ENCODE assay signal across 8 mouse cellular contexts in genomic region chr6:124915942-124916694, GRCm38 (mm10). TPM values are rescaled to one million over a fixed set of nuclear protein-coding genes. Genes with fewer than 3 reads are reported as not detected.
DNase-seq lines count a peak whose midpoint lies in the region; ATAC-seq and TF ChIP-seq lines count a peak whose summit lies in the region.

No protein-coding gene starts in this region.

- peak overlapping the region; percentile 56 for H3K27ac ChIP-seq in MEL (ENCODE audit: control insufficient read depth, low read depth, low read length)
- peak overlapping the region; percentile 100 for H3K27ac ChIP-seq in forebrain, embryonic 14.5 days (ENCODE audit: low read depth, low read length)
- peak overlapping the region; percentile 46 for H3K27ac ChIP-seq in intestine, postnatal 0 days (ENCODE audit: low read depth, low read length)
- peak overlapping the region; percentile 100 for H3K27ac ChIP-seq in limb, embryonic 10.5 days
- peak overlapping the region; percentile 93 for H3K27ac ChIP-seq in olfactory bulb, adult 2 months (ENCODE audit: insufficient read depth, low read depth, low read length)

- H3K36me3 ChIP-seq in MEL (ENCODE audit: control insufficient read depth in 1 of 2, insufficient read depth in 2 of 2, low read length in 2 of 2): peaks cover 0 to 42% of the 10 kb centered on the region in 2 experiments; a peak in 2 of 4 replicates
- H3K36me3 ChIP-seq in forebrain, embryonic 14.5 days (ENCODE audit: control insufficient read depth, insufficient read depth, low read length): peaks cover 28% of the 10 kb centered on the region
- peaks cover 18% of the 10 kb centered on the region for H3K36me3 ChIP-seq in intestine, postnatal 0 days (ENCODE audit: control insufficient read depth, insufficient read depth)
- H3K36me3 ChIP-seq in limb, embryonic 10.5 days: peaks cover 30% of the 10 kb centered on the region

- TF ChIP-seq EP300 in MEL (IDR thresholded peaks at IDR 0.05; ENCODE audit: low read depth in 1 of 2, low read length in 2 of 2): peak in 1 of 2 experiments; percentile 13; a peak in 1 of 4 replicates

- H3K9me3 ChIP-seq in MEL (replicated peaks; ENCODE audit: insufficient read depth, low read length): no peaks in the 10 kb centered on the region
- no peaks in the 10 kb centered on the region for H3K9me3 ChIP-seq in forebrain, embryonic 14.5 days (replicated peaks; ENCODE audit: control insufficient read depth, low read length)
- H3K9me3 ChIP-seq in intestine, postnatal 0 days (ENCODE audit: control insufficient read depth): no peaks in the 10 kb centered on the region
- no peaks in the 10 kb centered on the region for H3K9me3 ChIP-seq in limb, embryonic 10.5 days (replicated peaks)

- H3K4me2 ChIP-seq in forebrain, embryonic 14.5 days (ENCODE audit: low read length): peak overlapping the region; percentile 100
- H3K4me2 ChIP-seq in intestine, postnatal 0 days (replicated peaks; ENCODE audit: low read depth): peak overlapping the region; percentile 86

- WGBS in forebrain, embryonic 14.5 days: 1% methylated on average over 12 of the region's 12 CpGs
- 8% methylated on average over 12 of the region's 12 CpGs for WGBS in intestine, postnatal 0 days
- 12% methylated on average over 12 of the region's 12 CpGs for WGBS in limb, embryonic 10.5 days
- WGBS in olfactory bulb, adult 2 months: under 1% methylated on average over 12 of the region's 12 CpGs

- no peak for ATAC-seq in forebrain, embryonic 14.5 days
- no peak for ATAC-seq in intestine, postnatal 0 days

- H3K4me3 ChIP-seq in MEL (ENCODE audit: control insufficient read depth in 1 of 2, insufficient read depth in 1 of 2, low read depth in 2 of 2, low read length in 2 of 2): peak overlapping the region; percentile 80 to 95
- H3K4me3 ChIP-seq in forebrain, embryonic 14.5 days (ENCODE audit: low read depth, low read length): peak overlapping the region; percentile 93
- H3K4me3 ChIP-seq in intestine, postnatal 0 days (ENCODE audit: low read depth, low read length): peak overlapping the region; percentile 91
- H3K4me3 ChIP-seq in limb, embryonic 10.5 days: peak overlapping the region; percentile 97
- peak overlapping the region; percentile 98 for H3K4me3 ChIP-seq in olfactory bulb, adult 2 months (ENCODE audit: insufficient read depth, low read depth, low read length)

- peaks cover 6% of the 10 kb centered on the region; the same call in 1 of the 2 replicates for H3K79me2 ChIP-seq in MEL (ENCODE audit: control insufficient read depth, insufficient read depth, low read length, poor library complexity)

- no peak for TF ChIP-seq CTCF in MEL (IDR thresholded peaks at IDR 0.05 in 2 of 3, conservative IDR thresholded peaks at IDR 0.05 in 1 of 3; ENCODE audit: control insufficient read depth in 1 of 3, insufficient read depth in 1 of 3, low read depth in 2 of 3, low read length in 3 of 3, poor library complexity in 1 of 3, severe bottlenecking in 1 of 3)
- no peak for TF ChIP-seq CTCF in intestine, postnatal 0 days (IDR thresholded peaks at IDR 0.05; ENCODE audit: low read depth)
- no peak for TF ChIP-seq CTCF in olfactory bulb, adult 2 months (IDR thresholded peaks at IDR 0.05; ENCODE audit: insufficient read depth, low read depth, low read length)

- TF ChIP-seq RAD21 in MEL (IDR thresholded peaks at IDR 0.05; ENCODE audit: low read depth, low read length): no peak

- H3K4me1 ChIP-seq in MEL (ENCODE audit: control insufficient read depth in 1 of 2, insufficient read depth in 2 of 2, low read length in 2 of 2): peaks cover 23 to 52% of the 10 kb centered on the region in 2 experiments
- peaks cover 36% of the 10 kb centered on the region for H3K4me1 ChIP-seq in forebrain, embryonic 14.5 days (ENCODE audit: control insufficient read depth, insufficient read depth, low read length)
- H3K4me1 ChIP-seq in intestine, postnatal 0 days (replicated peaks; ENCODE audit: control insufficient read depth, insufficient read depth, low read length): peaks cover 13% of the 10 kb centered on the region
- H3K4me1 ChIP-seq in limb, embryonic 10.5 days: peaks cover 79% of the 10 kb centered on the region
- peaks cover 47% of the 10 kb centered on the region for H3K4me1 ChIP-seq in olfactory bulb, adult 2 months (ENCODE audit: control insufficient read depth, insufficient read depth, low read length)

- DNase-seq in adrenal gland, postnatal 14 days: peak; percentile 56
- no peak for DNase-seq in adrenal gland, adult 8-10 months
- peak; percentile 69 for DNase-seq in MEL (ENCODE audit: low read depth, low spot score)
- DNase-seq in forebrain, embryonic 14.5 days (ENCODE audit: low spot score): peak; percentile 58
- no peak for DNase-seq in limb, embryonic 10.5 days (ENCODE audit: low spot score)
- DNase-seq in c-Kit-positive CD71-positive TER-119-positive erythroid progenitor cells, embryonic 14.5 days (ENCODE audit: low spot score): no peak

- no peak; a peak in 2 of 4 replicates for TF ChIP-seq POLR2A in MEL (IDR thresholded peaks at IDR 0.05; ENCODE audit: control insufficient read depth in 1 of 2, insufficient read depth in 1 of 2, low read depth in 1 of 2, low read length in 2 of 2, poor library complexity in 1 of 2)
- no peak for TF ChIP-seq POLR2A in olfactory bulb, adult 2 months (IDR thresholded peaks at IDR 0.05; ENCODE audit: insufficient read depth, low read depth, low read length)

- H3K9ac ChIP-seq in MEL (ENCODE audit: control insufficient read depth, low read depth, low read length, poor library complexity, severe bottlenecking): peak overlapping the region; percentile 94
- H3K9ac ChIP-seq in forebrain, embryonic 14.5 days (ENCODE audit: low read length): peak overlapping the region; percentile 100
- peak overlapping the region; percentile 95 for H3K9ac ChIP-seq in intestine, postnatal 0 days (ENCODE audit: low read depth, low read length)

- H3K27me3 ChIP-seq in MEL (ENCODE audit: control insufficient read depth in 1 of 2, insufficient read depth in 2 of 2, low read length in 2 of 2): no peaks in the 10 kb centered on the region
- H3K27me3 ChIP-seq in forebrain, embryonic 14.5 days (replicated peaks; ENCODE audit: control insufficient read depth, insufficient read depth, low read length): no peaks in the 10 kb centered on the region
- no peaks in the 10 kb centered on the region for H3K27me3 ChIP-seq in intestine, postnatal 0 days (replicated peaks; ENCODE audit: control insufficient read depth, insufficient read depth, low read length)
- H3K27me3 ChIP-seq in limb, embryonic 10.5 days (ENCODE audit: low read depth, poor library complexity, severe bottlenecking): peaks cover 16% of the 10 kb centered on the region

RNA-seq across cellular contexts. Expression of gene Ptms, which starts 3.8 kb away (rescaled TPM):
- 917 and 925 TPM in 2 replicates for total RNA-seq in adrenal gland, postnatal 14 days (2021)
- total RNA-seq in adrenal gland, adult 8-10 months (2022): 100 to 1,000 TPM; 741 to 843 (median 768) TPM
- total RNA-seq in MEL (2012; rRNA removed): 19.8 and 31.8 TPM in 2 replicates
- polyA plus RNA-seq in MEL (2012; ENCODE audit: insufficient read depth in 1 of 2, insufficient read length in 2 of 2, low read depth in 1 of 2, low replicate concordance in 2 of 2, missing spikeins in 1 of 2): 100 to 1,000 TPM in 1 of 2 experiments, not detected in 1; 177 TPM
- polyA plus RNA-seq in forebrain, embryonic 14.5 days (2014; fragmentation: Nextera tagmentation; extraction: Ambion mirVana): 479 and 481 TPM in 2 replicates
- polyA plus RNA-seq in intestine, postnatal 0 days (2015; fragmentation: Nextera tagmentation; extraction: Ambion mirVana): 167 and 169 TPM in 2 replicates
- polyA plus RNA-seq in limb, embryonic 10.5 days (2016; fragmentation: Nextera tagmentation; extraction: Ambion mirVana): 144 and 208 TPM in 2 replicates
- not detected in 2 replicates for polyA plus RNA-seq in olfactory bulb, adult 2 months (2012; ENCODE audit: insufficient read depth, insufficient read length, low replicate concordance, missing spikeins)

RNA-seq across cellular contexts. Expression of gene Lag3, which starts 4.6 kb away (rescaled TPM):
- total RNA-seq in adrenal gland, postnatal 14 days (2021): 1.5 and 2.5 TPM in 2 replicates
- total RNA-seq in adrenal gland, adult 8-10 months (2022): 1 to 10 TPM; 1.1 to 2.7 (median 1.2) TPM
- total RNA-seq in MEL (2012; rRNA removed): 0.16 and 0.35 TPM in 2 replicates
- 1 to 10 TPM in 1 of 2 experiments, not detected in 1; 1.3 TPM for polyA plus RNA-seq in MEL (2012; ENCODE audit: insufficient read depth in 1 of 2, insufficient read length in 2 of 2, low read depth in 1 of 2, low replicate concordance in 2 of 2, missing spikeins in 1 of 2)
- polyA plus RNA-seq in forebrain, embryonic 14.5 days (2014; fragmentation: Nextera tagmentation; extraction: Ambion mirVana): 1.2 and 2.7 TPM in 2 replicates
- polyA plus RNA-seq in intestine, postnatal 0 days (2015; fragmentation: Nextera tagmentation; extraction: Ambion mirVana): 1.6 and 1.7 TPM in 2 replicates
- 0.88 and 1.6 TPM in 2 replicates for polyA plus RNA-seq in limb, embryonic 10.5 days (2016; fragmentation: Nextera tagmentation; extraction: Ambion mirVana)
- not detected in 2 replicates for polyA plus RNA-seq in olfactory bulb, adult 2 months (2012; ENCODE audit: insufficient read depth, insufficient read length, low replicate concordance, missing spikeins)

RNA-seq across cellular contexts. Expression of gene Mlf2, which starts 15.1 kb away (rescaled TPM):
- 274 and 276 TPM in 2 replicates for total RNA-seq in adrenal gland, postnatal 14 days (2021)
- total RNA-seq in adrenal gland, adult 8-10 months (2022): 100 to 1,000 TPM; 277 to 296 (median 287) TPM
- 133 and 154 TPM in 2 replicates for total RNA-seq in MEL (2012; rRNA removed)
- polyA plus RNA-seq in MEL (2012; ENCODE audit: insufficient read depth in 1 of 2, insufficient read length in 2 of 2, low read depth in 1 of 2, low replicate concordance in 2 of 2, missing spikeins in 1 of 2): 100 to 1,000 TPM in 1 of 2 experiments, not detected in 1; 340 TPM
- 470 and 520 TPM in 2 replicates for polyA plus RNA-seq in forebrain, embryonic 14.5 days (2014; fragmentation: Nextera tagmentation; extraction: Ambion mirVana)
- 265 and 269 TPM in 2 replicates for polyA plus RNA-seq in intestine, postnatal 0 days (2015; fragmentation: Nextera tagmentation; extraction: Ambion mirVana)
- polyA plus RNA-seq in limb, embryonic 10.5 days (2016; fragmentation: Nextera tagmentation; extraction: Ambion mirVana): 428 and 433 TPM in 2 replicates
- polyA plus RNA-seq in olfactory bulb, adult 2 months (2012; ENCODE audit: insufficient read depth, insufficient read length, low replicate concordance, missing spikeins): not detected in 2 replicates

RNA-seq across cellular contexts. Expression of gene Cd4, which starts 28.1 kb away (rescaled TPM):
- 1.4 and 13.0 TPM in 2 replicates for total RNA-seq in adrenal gland, postnatal 14 days (2021)
- total RNA-seq in adrenal gland, adult 8-10 months (2022): under 1 TPM; 0.40 to 0.83 (median 0.46) TPM
- not detected in 2 replicates for total RNA-seq in MEL (2012; rRNA removed)
- not detected for polyA plus RNA-seq in MEL (2012; ENCODE audit: insufficient read depth in 1 of 2, insufficient read length in 2 of 2, low read depth in 1 of 2, low replicate concordance in 2 of 2, missing spikeins in 1 of 2)
- polyA plus RNA-seq in forebrain, embryonic 14.5 days (2014; fragmentation: Nextera tagmentation; extraction: Ambion mirVana): 0.29 and 0.38 TPM in 2 replicates
- 0.75 and 0.83 TPM in 2 replicates for polyA plus RNA-seq in intestine, postnatal 0 days (2015; fragmentation: Nextera tagmentation; extraction: Ambion mirVana)
- not detected in 2 replicates for polyA plus RNA-seq in limb, embryonic 10.5 days (2016; fragmentation: Nextera tagmentation; extraction: Ambion mirVana)
- polyA plus RNA-seq in olfactory bulb, adult 2 months (2012; ENCODE audit: insufficient read depth, insufficient read length, low replicate concordance, missing spikeins): 395 and 682 TPM in 2 replicates

RNA-seq across cellular contexts. Expression of gene Cops7a, which starts 49.2 kb away (rescaled TPM):
- 117 and 122 TPM in 2 replicates for total RNA-seq in adrenal gland, postnatal 14 days (2021)
- total RNA-seq in adrenal gland, adult 8-10 months (2022): 100 to 1,000 TPM; 130 to 160 (median 147) TPM
- total RNA-seq in MEL (2012; rRNA removed): 75.1 and 85.0 TPM in 2 replicates
- 100 to 1,000 TPM in 1 of 2 experiments, not detected in 1; 150 TPM for polyA plus RNA-seq in MEL (2012; ENCODE audit: insufficient read depth in 1 of 2, insufficient read length in 2 of 2, low read depth in 1 of 2, low replicate concordance in 2 of 2, missing spikeins in 1 of 2)
- polyA plus RNA-seq in forebrain, embryonic 14.5 days (2014; fragmentation: Nextera tagmentation; extraction: Ambion mirVana): 96.5 and 105 TPM in 2 replicates
- polyA plus RNA-seq in intestine, postnatal 0 days (2015; fragmentation: Nextera tagmentation; extraction: Ambion mirVana): 105 and 110 TPM in 2 replicates
- 141 and 150 TPM in 2 replicates for polyA plus RNA-seq in limb, embryonic 10.5 days (2016; fragmentation: Nextera tagmentation; extraction: Ambion mirVana)
- polyA plus RNA-seq in olfactory bulb, adult 2 months (2012; ENCODE audit: insufficient read depth, insufficient read length, low replicate concordance, missing spikeins): 255 TPM in 1 of 2 replicates, not detected in the other

Comparison
In these comparisons a context has a peak if more than half of its experiments do, and no peak if none do; other contexts are left out.
1. DNase-seq: peak in adrenal gland, postnatal 14 days (single experiment), MEL (single experiment) and forebrain, embryonic 14.5 days (single experiment); none in adrenal gland, adult 8-10 months (single experiment), limb, embryonic 10.5 days (single experiment) and c-Kit-positive CD71-positive TER-119-positive erythroid progenitor cells, embryonic 14.5 days (single experiment).
2. H3K27ac ChIP-seq: peak in every context shown above with its lines; median percentile 100 in forebrain, embryonic 14.5 days; 100 in limb, embryonic 10.5 days; 93 in olfactory bulb, adult 2 months; 56 in MEL; 46 in intestine, postnatal 0 days.
3. Peak in every context shown above with its lines, with median percentiles within 50 percentile points of each other: H3K4me3 ChIP-seq and H3K9ac ChIP-seq.